Mouse (Mus musculus) liver, embryonic 15.5 days (tissue): Measurements from ENCODE around the gene Bckdhb. TPM values are rescaled to one million over a fixed set of nuclear protein-coding genes. Genes with fewer than 3 reads are reported as not detected.

Experiments used
- ATAC-seq: fragments of 200-750 bp; cut with Nextera tagmentation; 2 replicates; pipeline ENCODE4 v1.8.0; 2017; ENCODE audit warnings: moderate number of reproducible peaks, mild to moderate bottlenecking, moderate library complexity; ENCODE audit not compliant: insufficient read depth
- H3K27ac ChIP-seq: fragments of 300-500 bp; sonication (generic); replicated peaks from 2 replicates; pipeline ENCODE4 v1.5.1; 2015; ENCODE audit warnings: mild to moderate bottlenecking, inconsistent platforms
- H3K27me3 ChIP-seq: fragments of 300-500 bp; sonication (generic); 2 replicates; pipeline ENCODE4 v1.6.1; 2015; ENCODE audit warnings: mild to moderate bottlenecking, inconsistent platforms
- H3K36me3 ChIP-seq: fragments of 300-500 bp; sonication (generic); replicated peaks from 2 replicates; pipeline ENCODE4 v1.6.1; 2015; ENCODE audit warnings: moderate library complexity, mild to moderate bottlenecking, inconsistent platforms
- H3K4me1 ChIP-seq: fragments of 300-500 bp; sonication (generic); replicated peaks from 2 replicates; pipeline ENCODE4 v1.6.1; 2015; ENCODE audit warnings: inconsistent platforms
- H3K4me2 ChIP-seq: fragments of 300-500 bp; sonication (generic); 2 replicates; pipeline ENCODE4 v1.6.1; 2015; ENCODE audit warnings: moderate library complexity, mild to moderate bottlenecking, inconsistent platforms
- H3K4me3 ChIP-seq: fragments of 300-500 bp; sonication (generic); replicated peaks from 2 replicates; pipeline ENCODE4 v1.5.1; 2015; ENCODE audit warnings: mild to moderate bottlenecking, inconsistent platforms
- H3K9ac ChIP-seq: fragments of 300-500 bp; sonication (generic); 2 replicates; pipeline ENCODE4 v1.6.1; 2015; ENCODE audit warnings: moderate library complexity, mild to moderate bottlenecking, inconsistent platforms
- H3K9me3 ChIP-seq: fragments of 300-500 bp; sonication (generic); replicated peaks from 2 replicates; pipeline ENCODE4 v1.6.1; 2016; ENCODE audit warnings: inconsistent platforms
- WGBS: fragments of 180-500 bp; shearing (Covaris S2); methylation state at CpG from one replicate; pipeline ENCODE4 v1.1.7; 2015; ENCODE audit warnings: mixed read lengths; ENCODE audit not compliant: insufficient replicate concordance; 5-methylcytosine and 5-hydroxymethylcytosine counted together
- polyA plus RNA-seq: library from polyadenylated mRNA; unstranded; fragments of >200 nt; fragmentation: Nextera tagmentation; extraction: Ambion mirVana; gene quantifications from 2 replicates; pipeline ENCODE4 v1.2.1, GENCODE M21; 2015

Gene Bckdhb
- polyA plus RNA-seq, 1 experiment from 2014 or later = 33.6 TPM

- H3K27me3 ChIP-seq = no peaks in the 10 kb centered on the region
- no peak overlapping the region for H3K4me2 ChIP-seq
- H3K9ac ChIP-seq = no peak overlapping the region
- no peak for ATAC-seq
- H3K9me3 ChIP-seq = no peaks in the 10 kb centered on the region
- H3K4me3 ChIP-seq = no peak overlapping the region
- no peak overlapping the region for H3K27ac ChIP-seq
- H3K36me3 ChIP-seq = no peaks in the 10 kb centered on the region
- 59% methylated on average over 7 of the region's 7 CpGs for WGBS
- peaks cover 19% of the 10 kb centered on the region for H3K4me1 ChIP-seq
Measured at GRCm38 (mm10) chr9:84108534-84108933, 183.6 kb downstream of the Bckdhb start.

GRCm38 (mm10) chr9:84109777-84110478 is 185.0 kb downstream of the Bckdhb start:
- Histone ChIP-seq H3K9me3 (no peaks in the 10 kb centered on the region), H3K4me1 (peaks cover 27% of the 10 kb centered on the region), H3K4me3 (no peak overlapping the region), H3K27me3 (no peaks in the 10 kb centered on the region), H3K4me2 (no peak overlapping the region), H3K36me3 (no peaks in the 10 kb centered on the region), H3K9ac (no peak overlapping the region), H3K27ac (no peak overlapping the region)
- WGBS = 63% methylated on average over 6 of the region's 6 CpGs
- no peak for ATAC-seq

- Histone ChIP-seq H3K36me3 (no peaks in the 10 kb centered on the region), H3K27me3 (no peaks in the 10 kb centered on the region), H3K27ac (no peak overlapping the region), H3K4me2 (no peak overlapping the region), H3K4me1 (peaks cover 27% of the 10 kb centered on the region), H3K9ac (no peak overlapping the region), H3K4me3 (no peak overlapping the region), H3K9me3 (no peaks in the 10 kb centered on the region)
- WGBS = 70% methylated on average over 11 of the region's 11 CpGs
- no peak for ATAC-seq
Measured at GRCm38 (mm10) chr9:84110616-84111015, 185.7 kb downstream of the Bckdhb start.

GRCm38 (mm10) chr9:84112319-84112718 is 187.4 kb downstream of the Bckdhb start:
- Histone ChIP-seq H3K4me1 (peaks cover 27% of the 10 kb centered on the region), H3K9ac (no peak overlapping the region), H3K4me2 (peak overlapping the region; percentile 55), H3K4me3 (peak overlapping the region; percentile 3; the same call in 1 of the 2 replicates), H3K9me3 (no peaks in the 10 kb centered on the region), H3K27ac (peak overlapping the region; percentile 10; the same call in 1 of the 2 replicates), H3K27me3 (no peaks in the 10 kb centered on the region), H3K36me3 (no peaks in the 10 kb centered on the region)
- ATAC-seq = peak; percentile 73
- 11% methylated on average over 1 of the region's 1 CpGs for WGBS

GRCm38 (mm10) chr9:84112842-84113568 is 188.1 kb downstream of the Bckdhb start:
- no peak overlapping the region for H3K9ac ChIP-seq
- peak overlapping the region; percentile 3 for H3K4me3 ChIP-seq
- ATAC-seq = peak; percentile 99

GRCm38 (mm10) chr9:84114254-84114653 is 189.3 kb downstream of the Bckdhb start:
- no peaks in the 10 kb centered on the region for H3K9me3 ChIP-seq
- H3K27ac ChIP-seq = no peak overlapping the region
- no peak for ATAC-seq
- peak overlapping the region; percentile 23 for H3K4me2 ChIP-seq
- no peak overlapping the region for H3K4me3 ChIP-seq
- H3K4me1 ChIP-seq = peaks cover 27% of the 10 kb centered on the region
- H3K36me3 ChIP-seq = no peaks in the 10 kb centered on the region
- H3K9ac ChIP-seq = no peak overlapping the region
- WGBS = 67% methylated on average over 13 of the region's 13 CpGs
- no peaks in the 10 kb centered on the region for H3K27me3 ChIP-seq

More at GRCm38 (mm10) chr9:84112842-84113568, 188.1 kb downstream of the Bckdhb start:
- 12% methylated on average over 12 of the region's 12 CpGs for WGBS
- Histone ChIP-seq H3K27me3 (no peaks in the 10 kb centered on the region), H3K27ac (peak overlapping the region; percentile 10; the same call in 1 of the 2 replicates), H3K4me2 (peak overlapping the region; percentile 55), H3K36me3 (no peaks in the 10 kb centered on the region), H3K4me1 (peaks cover 27% of the 10 kb centered on the region), H3K9me3 (no peaks in the 10 kb centered on the region)

- ATAC-seq = no peak
- H3K27me3 ChIP-seq = no peaks in the 10 kb centered on the region
- H3K36me3 ChIP-seq = no peaks in the 10 kb centered on the region
- H3K4me1 ChIP-seq = peaks cover 21% of the 10 kb centered on the region
- H3K4me3 ChIP-seq = no peak overlapping the region
- H3K9me3 ChIP-seq = no peaks in the 10 kb centered on the region
- 72% methylated on average over 5 of the region's 5 CpGs for WGBS
- no peak overlapping the region for H3K9ac ChIP-seq
- H3K4me2 ChIP-seq = no peak overlapping the region
- H3K27ac ChIP-seq = no peak overlapping the region
Measured at GRCm38 (mm10) chr9:84117337-84117736, 192.4 kb downstream of the Bckdhb start.

GRCm38 (mm10) chr9:84124996-84125395 is 200.1 kb downstream of the Bckdhb start:
- 78% methylated on average over 5 of the region's 5 CpGs for WGBS
- H3K9me3 ChIP-seq = no peaks in the 10 kb centered on the region
- H3K9ac ChIP-seq = no peak overlapping the region
- no peaks in the 10 kb centered on the region for H3K36me3 ChIP-seq
- no peaks in the 10 kb centered on the region for H3K4me1 ChIP-seq
- no peak overlapping the region for H3K4me2 ChIP-seq
- no peak for ATAC-seq
- no peak overlapping the region for H3K27ac ChIP-seq
- no peaks in the 10 kb centered on the region for H3K27me3 ChIP-seq
- no peak overlapping the region for H3K4me3 ChIP-seq

GRCm38 (mm10) chr9:84130338-84130737 is 205.4 kb downstream of the Bckdhb start:
- Histone ChIP-seq H3K4me3 (no peak overlapping the region), H3K4me1 (no peaks in the 10 kb centered on the region), H3K9me3 (no peaks in the 10 kb centered on the region), H3K9ac (no peak overlapping the region), H3K27me3 (no peaks in the 10 kb centered on the region), H3K36me3 (no peaks in the 10 kb centered on the region), H3K27ac (no peak overlapping the region), H3K4me2 (no peak overlapping the region)
- 56% methylated on average over 6 of the region's 6 CpGs for WGBS
- ATAC-seq = no peak

GRCm38 (mm10) chr9:84135062-84135461 is 210.1 kb downstream of the Bckdhb start:
- WGBS = 73% methylated on average over 12 of the region's 12 CpGs
- ATAC-seq = no peak

GRCm38 (mm10) chr9:84137192-84137591 is 212.2 kb downstream of the Bckdhb start:
- Histone ChIP-seq H3K36me3 (no peaks in the 10 kb centered on the region), H3K9ac (no peak overlapping the region), H3K4me3 (no peak overlapping the region), H3K27me3 (no peaks in the 10 kb centered on the region), H3K27ac (no peak overlapping the region), H3K9me3 (no peaks in the 10 kb centered on the region), H3K4me1 (no peaks in the 10 kb centered on the region), H3K4me2 (no peak overlapping the region)
- no peak for ATAC-seq
- WGBS = 82% methylated on average over 6 of the region's 6 CpGs

More at GRCm38 (mm10) chr9:84135062-84135461, 210.1 kb downstream of the Bckdhb start:
- Histone ChIP-seq H3K27ac (no peak overlapping the region), H3K9ac (no peak overlapping the region), H3K4me3 (no peak overlapping the region), H3K36me3 (no peaks in the 10 kb centered on the region), H3K9me3 (no peaks in the 10 kb centered on the region), H3K4me2 (no peak overlapping the region), H3K4me1 (no peaks in the 10 kb centered on the region), H3K27me3 (no peaks in the 10 kb centered on the region)
